Comparison of ENCODE assay signal across 26 mouse cellular contexts in genomic region chr13:38269055-38269692, GRCm38 (mm10).
"Had no signal": no experiment of that assay in that cellular context is flagged by ENCODE, and none has a peak within 500 bp of the region (broad histone marks: within the 10 kb centered on the region; RNA-seq: fewer than 3 reads in every experiment).

No protein-coding gene starts in this region.

- H3K9me3 ChIP-seq: kidney, embryonic 15.5 days; limb, embryonic 15.5 days; liver, embryonic 12.5 days had no signal

- DNase-seq: gastrocnemius, postnatal 14 days; gastrocnemius, postnatal 36 days; heart, adult 18-20 months; heart, postnatal 10 days; heart, postnatal 4 days; kidney, adult 11 months; kidney, adult 2 months; kidney, adult 9 months; kidney, postnatal 14 days; kidney, postnatal 36 days; layer of hippocampus, adult 9-11 months; layer of hippocampus, postnatal 36 days; left cerebral cortex, postnatal 4 days had no signal

- H3K27me3 ChIP-seq: heart, embryonic 12.5 days; hindbrain, embryonic 12.5 days; kidney, embryonic 15.5 days; limb, embryonic 13.5 days; limb, embryonic 15.5 days; liver, embryonic 12.5 days had no signal

- H3K4me2 ChIP-seq: heart, embryonic 12.5 days; hindbrain, embryonic 12.5 days; hindbrain, embryonic 14.5 days; kidney, embryonic 15.5 days; limb, embryonic 13.5 days; limb, embryonic 15.5 days; liver, embryonic 12.5 days had no signal

- ATAC-seq: hindbrain, embryonic 16.5 days; intestine, embryonic 16.5 days; liver, embryonic 12.5 days had no signal

- H3K36me3 ChIP-seq: heart, embryonic 10.5 days; heart, embryonic 12.5 days; hindbrain, embryonic 10.5 days; hindbrain, embryonic 12.5 days; kidney, embryonic 15.5 days; limb, embryonic 13.5 days; limb, embryonic 15.5 days; liver, embryonic 12.5 days had no signal

- H3K27ac ChIP-seq: heart, embryonic 10.5 days; hindbrain, embryonic 10.5 days; hindbrain, embryonic 12.5 days; hindbrain, embryonic 14.5 days; kidney, embryonic 15.5 days; kidney, postnatal 0 days; limb, embryonic 13.5 days; limb, embryonic 15.5 days; liver, embryonic 12.5 days; liver, embryonic 14.5 days had no signal

- H3K4me3 ChIP-seq: heart, embryonic 10.5 days; heart, embryonic 12.5 days; hindbrain, embryonic 10.5 days; hindbrain, embryonic 12.5 days; kidney, embryonic 15.5 days; limb, embryonic 13.5 days; limb, embryonic 15.5 days; liver, embryonic 12.5 days had no signal

- H3K9ac ChIP-seq: heart, embryonic 12.5 days; hindbrain, embryonic 12.5 days; hindbrain, embryonic 14.5 days; kidney, embryonic 15.5 days; limb, embryonic 13.5 days; limb, embryonic 15.5 days; liver, embryonic 12.5 days; liver, embryonic 14.5 days had no signal

- H3K4me1 ChIP-seq: heart, embryonic 10.5 days; hindbrain, embryonic 10.5 days; hindbrain, embryonic 12.5 days; kidney, embryonic 15.5 days; limb, embryonic 13.5 days; limb, embryonic 15.5 days; liver, embryonic 12.5 days had no signal
